Mouse (Mus musculus) urinary bladder, postnatal 10 days (tissue): ENCODE measurements around the gene Trpv6.

Experiments
- DNase-seq: peaks from one replicate; pipeline ENCODE4 v3.0.0; 2022; ENCODE audit warnings: low spot score

Trpv6 gene

DNA sequence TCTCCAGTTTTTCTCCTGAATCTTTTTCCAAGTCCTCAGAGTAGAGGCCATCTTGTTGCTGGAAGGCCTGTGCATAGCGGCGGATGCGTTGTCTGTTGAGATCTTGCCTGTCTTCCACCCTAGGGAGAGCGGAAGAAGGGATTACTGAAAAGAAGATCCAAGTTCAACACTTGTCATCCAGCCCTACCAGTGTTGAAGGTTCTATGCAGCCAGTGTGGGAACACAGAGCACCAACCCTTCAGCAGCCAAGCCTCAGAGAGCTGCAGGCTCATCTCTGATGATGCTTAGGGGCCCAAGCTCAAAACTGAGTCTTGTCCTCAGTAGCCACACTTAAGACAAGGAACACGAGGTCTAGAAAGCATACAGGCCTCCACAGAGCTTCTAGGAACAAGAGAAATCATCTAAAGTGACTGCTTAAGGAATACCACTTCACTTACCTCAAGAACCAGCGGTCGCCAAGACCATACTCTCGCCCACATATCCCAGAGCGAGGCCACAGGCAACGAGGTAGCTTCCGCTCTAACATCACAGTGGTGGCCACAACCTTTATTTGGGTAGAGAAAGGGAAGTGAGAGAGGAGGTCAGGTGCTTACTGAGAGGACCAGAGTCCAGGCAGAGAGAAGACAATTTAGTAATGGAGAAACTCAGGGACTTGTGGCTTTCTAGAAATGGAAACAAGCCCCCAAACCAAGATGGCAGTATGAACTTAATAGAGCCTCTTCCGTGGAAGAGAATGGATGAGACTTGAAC is 14.8 kb downstream of the Trpv6 start:
- DNase-seq: no peak

- DNase-seq: no peak
These were observed 15.9 kb downstream of the Trpv6 start for GRCm38 (mm10) chr6:41620173-41620798.

GRCm38 (mm10) chr6:41607637-41608036 is 28.6 kb downstream of the Trpv6 start:
- DNase-seq: no peak

DNA sequence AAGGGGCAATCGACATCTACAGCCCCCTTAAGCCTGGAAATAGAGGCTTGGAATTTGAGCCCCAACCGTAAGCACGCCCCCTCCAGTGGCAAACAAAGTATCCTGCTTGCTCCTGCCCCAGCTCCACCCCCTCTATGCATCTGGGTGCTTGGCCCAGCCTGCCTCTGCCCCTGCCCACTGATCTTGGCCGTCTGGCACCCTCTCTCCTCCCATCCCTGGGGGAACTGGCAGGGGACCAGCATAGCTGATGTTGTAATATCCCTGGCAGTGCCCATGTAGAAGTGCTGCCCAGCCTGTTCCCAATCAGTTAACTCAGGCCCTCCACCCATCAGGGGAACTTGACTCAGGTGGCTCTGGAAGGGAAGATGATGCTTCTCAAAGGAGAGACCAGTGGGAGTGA is 30.0 kb downstream of the Trpv6 start:
- no peak for DNase-seq

DNA sequence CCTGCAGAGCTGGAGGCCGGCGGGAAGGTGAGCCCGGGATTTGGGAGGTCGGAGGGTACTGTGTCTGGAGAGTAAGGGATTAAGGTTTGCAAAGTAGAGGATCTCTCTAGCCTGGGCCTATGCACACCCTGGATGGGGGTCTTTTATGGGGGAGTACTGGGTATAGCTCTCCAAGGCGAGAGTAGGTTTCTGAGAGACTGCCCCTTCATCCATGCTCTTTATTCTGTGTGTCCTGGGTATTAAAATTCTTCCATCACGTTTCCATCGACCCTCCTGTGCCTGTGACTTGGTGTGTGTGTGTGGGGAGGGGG is 30.5 kb downstream of the Trpv6 start:
- no peak for DNase-seq

DNA sequence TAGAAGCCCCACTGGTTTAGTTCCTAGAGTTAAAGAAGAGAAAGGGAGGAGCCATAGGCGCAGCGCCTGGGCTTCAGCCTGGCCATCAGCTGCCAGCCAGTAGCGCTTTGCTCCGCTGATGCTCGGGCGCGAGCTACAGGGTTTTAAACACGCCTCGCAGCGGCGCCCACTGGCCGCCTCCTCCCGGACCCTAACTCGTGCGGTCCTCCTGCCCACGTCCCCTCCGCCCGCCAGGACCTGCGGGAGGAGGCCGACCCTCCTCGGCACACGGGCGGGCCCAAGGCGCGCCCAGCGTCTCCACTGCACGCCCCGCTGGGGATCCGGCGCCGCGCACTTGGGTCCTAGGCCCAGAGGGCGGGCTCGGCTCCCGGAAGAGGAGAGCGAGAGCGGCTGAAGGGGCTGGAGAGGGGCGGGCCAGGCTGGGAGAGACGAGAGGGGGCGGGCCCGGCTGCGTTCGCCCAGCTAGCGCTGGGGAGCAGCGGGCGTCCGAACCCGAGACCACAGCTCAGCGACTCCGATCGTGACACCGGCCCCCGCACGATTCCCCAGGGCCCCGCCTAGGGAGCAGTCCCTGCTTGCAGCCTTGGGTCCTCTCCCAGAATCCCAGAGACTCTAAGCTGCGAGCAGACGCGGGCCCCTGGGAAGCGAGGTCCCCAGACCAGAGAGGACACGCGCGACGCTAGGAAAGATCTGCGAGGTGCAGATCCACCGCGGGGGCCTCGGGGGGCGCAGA is 31.0 kb downstream of the Trpv6 start, which contains the start of gene Ephb6:
Ephb6 (plus strand) TSS at position 422 of the 733 bp plus-strand sequence.
- DNase-seq: no peak

DNA sequence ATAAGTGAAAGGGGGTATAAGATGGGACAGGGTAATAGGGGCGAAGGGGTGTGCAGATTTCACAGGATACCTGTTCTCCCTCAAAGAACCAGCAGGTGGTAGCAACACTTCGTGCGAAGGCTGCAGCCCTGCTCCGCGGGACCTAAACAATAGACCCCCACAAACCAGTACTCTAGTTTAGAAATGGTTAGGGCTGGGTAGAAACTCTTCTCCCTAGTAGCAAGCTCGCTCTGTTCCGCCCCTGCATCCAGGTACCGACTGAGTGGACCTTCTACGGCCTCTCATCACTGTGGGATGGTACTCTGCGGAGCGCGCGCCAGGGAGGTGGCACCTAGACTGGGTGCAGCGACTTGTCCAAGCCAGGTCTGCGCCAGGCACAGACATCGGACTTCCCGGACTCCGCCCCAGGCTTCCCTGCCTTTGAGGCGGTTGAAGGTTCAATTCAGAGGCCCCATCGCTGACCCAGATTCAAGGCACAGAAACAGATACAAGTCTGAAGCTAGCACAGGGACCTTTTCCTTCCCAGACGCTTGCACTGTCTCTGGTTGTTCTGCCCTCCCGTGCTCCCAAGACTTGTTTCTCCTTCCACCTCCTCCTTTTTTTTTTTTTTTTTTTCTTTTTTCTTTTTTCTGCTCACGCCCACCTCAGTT is 31.7 kb downstream of the Trpv6 start:
- DNase-seq: no peak

- no peak for DNase-seq
These were observed 54.0 kb downstream of the Trpv6 start for GRCm38 (mm10) chr6:41582189-41582588.

- DNase-seq: no peak
These were observed 54.9 kb downstream of the Trpv6 start for GRCm38 (mm10) chr6:41581295-41581694.

DNA sequence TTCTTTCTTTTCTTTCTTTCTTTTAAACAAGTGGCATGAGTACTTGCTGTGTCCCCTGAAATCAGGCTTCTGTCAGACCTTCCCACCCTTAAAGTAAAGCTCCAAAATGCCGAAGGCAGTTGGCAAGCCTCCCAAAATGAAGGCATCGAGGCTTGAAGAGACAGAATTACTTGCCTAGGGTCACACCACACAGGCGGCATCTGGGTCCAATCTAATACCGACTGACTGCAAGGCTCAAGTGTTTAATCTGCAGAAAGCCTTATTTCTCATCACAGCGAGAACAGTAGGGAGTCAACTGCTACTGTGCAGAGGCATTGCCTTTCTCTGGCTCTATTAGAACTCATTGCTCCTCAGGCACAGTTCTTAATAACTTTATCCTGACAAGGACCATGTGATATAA is 58.9 kb downstream of the Trpv6 start:
- DNase-seq: no peak

DNA sequence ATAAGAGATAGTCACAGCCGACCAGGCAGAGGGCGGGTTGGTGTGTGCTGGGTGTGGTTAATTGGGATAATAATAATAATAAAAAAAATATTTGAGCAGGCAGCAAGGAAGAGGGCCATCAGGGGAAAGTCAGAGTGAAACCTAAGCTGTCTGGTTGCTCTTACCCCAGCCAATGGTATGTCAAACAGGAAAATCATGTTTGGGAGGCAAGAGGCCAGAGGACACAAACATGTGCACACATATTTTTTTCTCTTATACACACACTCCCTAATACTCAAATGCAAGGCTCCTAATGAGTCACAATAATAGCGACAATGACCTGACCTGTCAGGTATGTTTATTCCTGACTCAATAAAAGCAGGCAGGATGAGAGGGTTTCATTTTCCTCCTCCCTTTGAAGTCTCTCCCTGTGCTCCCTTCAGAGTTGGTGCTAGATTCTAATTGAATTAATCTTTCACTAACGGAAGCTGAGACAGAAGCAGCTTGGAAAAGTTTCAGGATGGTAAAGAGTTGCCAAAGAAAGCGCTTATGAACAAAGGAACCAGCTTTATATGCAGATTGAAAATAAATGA is 59.6 kb downstream of the Trpv6 start:
- no peak for DNase-seq
